Mouse (Mus musculus) gastrocnemius, adult 2 months (tissue): ENCODE measurements around the gene Rora. TPM values are rescaled to one million over a fixed set of nuclear protein-coding genes. Genes with fewer than 3 reads are reported as not detected.

ENCODE experiments used
- DNase-seq: peaks from one replicate; pipeline ENCODE4 v3.0.0; 2022
- H3K27ac ChIP-seq: fragments of 200-600 bp; 2 replicates; pipeline ENCODE4 v1.8.1; 2022; ENCODE audit warnings: mild to moderate bottlenecking
- H3K4me3 ChIP-seq: fragments of 200-600 bp; 2 replicates; pipeline ENCODE4 v1.8.1; 2022; ENCODE audit warnings: mild to moderate bottlenecking, moderate library complexity
- CTCF ChIP-seq: fragments of 200-600 bp; IDR thresholded peaks from 2 replicates; pipeline ENCODE4 v1.8.1; 2022; ENCODE audit warnings: antibody characterized with exemption, mild to moderate bottlenecking, moderate library complexity
- intact Hi-C: fragments of 180-260 bp; cut with DNase I; formaldehyde crosslinking; loops from one replicate; pipeline ENCODE4 v1.15.1; 2025
- total RNA-seq, 2 experiments: library from RNA; stranded (reverse); gene quantifications; 2 replicates each; pipeline ENCODE4 v1.2.3; 2021

Rora gene
- total RNA-seq, 2 experiments from 2014 or later = 60.6 to 112 TPM

- intact Hi-C loops = no loop called here
- DNase-seq = no peak
- Histone ChIP-seq H3K4me3 (no peak overlapping the region), H3K27ac (no peak overlapping the region)
- TF ChIP-seq CTCF = no peak
Observed at GRCm38 (mm10) chr9:68696425-68696956, 42.9 kb downstream of the Rora start.

- H3K27ac ChIP-seq = no peak overlapping the region
- TF ChIP-seq CTCF = no peak
- no peak overlapping the region for H3K4me3 ChIP-seq
- intact Hi-C loops = no loop called here
- no peak for DNase-seq
Observed at GRCm38 (mm10) chr9:68699341-68699740, 45.8 kb downstream of the Rora start.

- intact Hi-C loops = no loop called here
- Histone ChIP-seq H3K27ac (no peak overlapping the region), H3K4me3 (no peak overlapping the region)
- no peak for DNase-seq
- TF ChIP-seq CTCF = no peak
Observed at GRCm38 (mm10) chr9:68699856-68700255, 46.3 kb downstream of the Rora start.

- no peak for TF ChIP-seq CTCF
- intact Hi-C loops = no loop called here
- no peak for DNase-seq
- Histone ChIP-seq H3K27ac (no peak overlapping the region), H3K4me3 (no peak overlapping the region)
Observed at GRCm38 (mm10) chr9:68707636-68708035, 54.0 kb downstream of the Rora start.

- Histone ChIP-seq H3K27ac (no peak overlapping the region), H3K4me3 (no peak overlapping the region)
- TF ChIP-seq CTCF = no peak
- intact Hi-C loops = no loop called here
- no peak for DNase-seq
Observed at GRCm38 (mm10) chr9:68709232-68709631, 55.6 kb downstream of the Rora start.

GRCm38 (mm10) chr9:68710893-68711654 is 57.5 kb downstream of the Rora start:
- Histone ChIP-seq H3K4me3 (peak overlapping the region; percentile 61), H3K27ac (peak overlapping the region; percentile 77)
- peak; percentile 28 for DNase-seq

GRCm38 (mm10) chr9:68716961-68717360 is 63.4 kb downstream of the Rora start:
- no peak overlapping the region for H3K4me3 ChIP-seq
- H3K27ac ChIP-seq = no peak overlapping the region
- intact Hi-C loops = loop anchor here (2.0 to 10.0 kb wide), 5 partner anchors 60 to 702 kb away; no protein-coding TSS in a partner anchor
- TF ChIP-seq CTCF = peak; percentile 81
- DNase-seq = peak; percentile 70

More at GRCm38 (mm10) chr9:68710893-68711654, 57.5 kb downstream of the Rora start:
- TF ChIP-seq CTCF = no peak
- intact Hi-C loops = loop anchor here (10.0 kb wide), 2 partner anchors 236 to 346 kb away; no protein-coding TSS in a partner anchor

GRCm38 (mm10) chr9:68718427-68718826 is 64.8 kb downstream of the Rora start:
- Histone ChIP-seq H3K27ac (no peak overlapping the region), H3K4me3 (no peak overlapping the region)
- TF ChIP-seq CTCF = no peak
- DNase-seq = no peak
- intact Hi-C loops = loop anchor here (5.0 to 10.0 kb wide), 4 partner anchors 61 to 466 kb away; no protein-coding TSS in a partner anchor

GRCm38 (mm10) chr9:68719286-68719685 is 65.7 kb downstream of the Rora start:
- DNase-seq = peak; percentile 40
- Histone ChIP-seq H3K27ac (0 out of 2 replicates have a peak overlapping the region, but pooled peaks have one; percentile 31), H3K4me3 (no peak overlapping the region)
- intact Hi-C loops = loop anchor here (5.0 to 10.0 kb wide), 4 partner anchors 62 to 467 kb away; no protein-coding TSS in a partner anchor
- TF ChIP-seq CTCF = no peak

- H3K4me3 ChIP-seq = no peak overlapping the region
- TF ChIP-seq CTCF = no peak
- intact Hi-C loops = no loop called here
- peak; percentile 87 for DNase-seq
- H3K27ac ChIP-seq = peak overlapping the region; percentile 85
Observed at GRCm38 (mm10) chr9:68724636-68725285, 71.2 kb downstream of the Rora start.

GRCm38 (mm10) chr9:68727166-68727855 is 73.7 kb downstream of the Rora start:
- intact Hi-C loops = no loop called here
- TF ChIP-seq CTCF = no peak
- no peak overlapping the region for H3K4me3 ChIP-seq
- peak; percentile 30 for DNase-seq
- peak overlapping the region; percentile 64 for H3K27ac ChIP-seq

GRCm38 (mm10) chr9:68731438-68731837 is 77.9 kb downstream of the Rora start:
- Histone ChIP-seq H3K27ac (no peak overlapping the region), H3K4me3 (no peak overlapping the region)
- no peak for DNase-seq
- intact Hi-C loops = no loop called here
- TF ChIP-seq CTCF = peak; percentile 54
